Mouse (Mus musculus) lung, adult 2 months (tissue): ENCODE measurements around the gene Esrra. TPM values are rescaled to one million over a fixed set of nuclear protein-coding genes. Genes with fewer than 3 reads are reported as not detected.

Experiments
- DNase-seq: peaks from one replicate; pipeline ENCODE4 v3.0.0; 2022
- H3K4me1 ChIP-seq: fragments of 200-500 bp; 2 replicates; pipeline ENCODE4 v1.6.1; 2011; ENCODE audit warnings: low read length; ENCODE audit not compliant: control insufficient read depth, insufficient read depth
- H3K4me3 ChIP-seq: fragments of 200-500 bp; replicated peaks from 2 replicates; pipeline ENCODE3; 2011; ENCODE audit warnings: low read depth, mild to moderate bottlenecking, control low read depth, low read length; ENCODE audit errors: extremely low read depth
- CTCF ChIP-seq: fragments of 200-500 bp; IDR thresholded peaks from 2 replicates; pipeline ENCODE4 v1.5.1; 2011; ENCODE audit warnings: mild to moderate bottlenecking, low read length, control low read depth; ENCODE audit not compliant: insufficient read depth
- POLR2A ChIP-seq: fragments of 200-500 bp; IDR thresholded peaks from 2 replicates; pipeline ENCODE4 v1.6.1; 2011; ENCODE audit warnings: low read depth, mild to moderate bottlenecking, control low read depth, low read length, borderline replicate concordance; ENCODE audit errors: extremely low read depth
- WGBS: fragments of 180-500 bp; shearing (Covaris S2); methylation state at CpG from one replicate; pipeline ENCODE4 v1.1.7; 2018; 5-methylcytosine and 5-hydroxymethylcytosine counted together
- polyA plus RNA-seq: library from polyadenylated mRNA; depleted of rRNA; stranded (reverse); fragments of >200 nt; gene quantifications from 2 replicates; pipeline ENCODE4 v1.2.3, GENCODE M21; 2012

Esrra gene
- polyA plus RNA-seq, 1 experiment = 43.8 TPM

GRCm38 (mm10) chr19:6933436-6934194 lies 12.0 kb upstream of the Esrra start:
- peaks cover 5% of the 10 kb centered on the region; the same call in 1 of the 2 replicates for H3K4me1 ChIP-seq
- no peak for DNase-seq
- peak overlapping the region; percentile 42 for H3K4me3 ChIP-seq
- no peak for TF ChIP-seq CTCF
- no peak for TF ChIP-seq POLR2A
- WGBS = 6% methylated on average over 58 of the region's 58 CpGs

- TF ChIP-seq CTCF (no peak), POLR2A (no peak)
- whole genome bisulfite sequencing = 46% methylated on average over 4 of the region's 4 CpGs
- DNase-seq = no peak
- Histone ChIP-seq H3K4me1 (peaks cover 5% of the 10 kb centered on the region; the same call in 1 of the 2 replicates), H3K4me3 (no peak overlapping the region)
Observed at GRCm38 (mm10) chr19:6933102-6933435, 11.5 kb upstream of the Esrra start.

- no peak overlapping the region for H3K4me3 ChIP-seq
- TF ChIP-seq CTCF = no peak
- no peak for TF ChIP-seq POLR2A
- peaks cover 5% of the 10 kb centered on the region; the same call in 1 of the 2 replicates for H3K4me1 ChIP-seq
- no peak for DNase-seq
- WGBS = 50% methylated on average over 1 of the region's 1 CpGs
Observed at GRCm38 (mm10) chr19:6932018-6932417, 10.4 kb upstream of the Esrra start.

- Histone ChIP-seq H3K4me1 (peaks cover 5% of the 10 kb centered on the region; the same call in 1 of the 2 replicates), H3K4me3 (no peak overlapping the region)
- no peak for DNase-seq
- TF ChIP-seq POLR2A = no peak
- TF ChIP-seq CTCF = no peak
- WGBS = 7% methylated on average over 2 of the region's 2 CpGs
Observed at GRCm38 (mm10) chr19:6931002-6931401, 9.4 kb upstream of the Esrra start.

- 20% methylated on average over 9 of the region's 9 CpGs for WGBS
- Histone ChIP-seq H3K4me1 (peaks cover 5% of the 10 kb centered on the region), H3K4me3 (no peak overlapping the region)
- DNase-seq = no peak
- TF ChIP-seq CTCF (no peak), POLR2A (no peak)
Observed at GRCm38 (mm10) chr19:6928080-6928479, 6.5 kb upstream of the Esrra start.

GRCm38 (mm10) chr19:6926559-6927255 lies 5.1 kb upstream of the Esrra start:
- Histone ChIP-seq H3K4me3 (no peak overlapping the region), H3K4me1 (peaks cover 8% of the 10 kb centered on the region)
- peak; percentile 30 for DNase-seq
- 23% methylated on average over 26 of the region's 26 CpGs for WGBS
- TF ChIP-seq CTCF = no peak
- TF ChIP-seq POLR2A = no peak

GRCm38 (mm10) chr19:6925611-6926329 lies 4.2 kb upstream of the Esrra start:
- TF ChIP-seq POLR2A = no peak
- no peak for TF ChIP-seq CTCF
- peaks cover 8% of the 10 kb centered on the region for H3K4me1 ChIP-seq
- DNase-seq = no peak
- H3K4me3 ChIP-seq = no peak overlapping the region
- WGBS = 23% methylated on average over 40 of the region's 40 CpGs

GRCm38 (mm10) chr19:6925307-6925573 lies 3.6 kb upstream of the Esrra start, which contains the start of gene Catsperz:
TSS of gene Catsperz (minus strand) at chr19:6925380.
- no peak for TF ChIP-seq CTCF
- TF ChIP-seq POLR2A = no peak
- Histone ChIP-seq H3K4me1 (peaks cover 10% of the 10 kb centered on the region), H3K4me3 (peak within 1 kb of the TSS; percentile 39)
- peak; percentile 6 for DNase-seq
- 3% methylated on average over 9 of the region's 9 CpGs for WGBS

- WGBS = 3% methylated on average over 39 of the region's 39 CpGs
- Histone ChIP-seq H3K4me3 (peak overlapping the region; percentile 39), H3K4me1 (peaks cover 13% of the 10 kb centered on the region)
- DNase-seq = peak; percentile 87
- TF ChIP-seq POLR2A = no peak
- TF ChIP-seq CTCF = peak; percentile 83
Observed at GRCm38 (mm10) chr19:6924461-6925306, 3.1 kb upstream of the Esrra start.
